Mouse (Mus musculus): ENCODE data around the gene Cst6.

Cst6 gene

DNA sequence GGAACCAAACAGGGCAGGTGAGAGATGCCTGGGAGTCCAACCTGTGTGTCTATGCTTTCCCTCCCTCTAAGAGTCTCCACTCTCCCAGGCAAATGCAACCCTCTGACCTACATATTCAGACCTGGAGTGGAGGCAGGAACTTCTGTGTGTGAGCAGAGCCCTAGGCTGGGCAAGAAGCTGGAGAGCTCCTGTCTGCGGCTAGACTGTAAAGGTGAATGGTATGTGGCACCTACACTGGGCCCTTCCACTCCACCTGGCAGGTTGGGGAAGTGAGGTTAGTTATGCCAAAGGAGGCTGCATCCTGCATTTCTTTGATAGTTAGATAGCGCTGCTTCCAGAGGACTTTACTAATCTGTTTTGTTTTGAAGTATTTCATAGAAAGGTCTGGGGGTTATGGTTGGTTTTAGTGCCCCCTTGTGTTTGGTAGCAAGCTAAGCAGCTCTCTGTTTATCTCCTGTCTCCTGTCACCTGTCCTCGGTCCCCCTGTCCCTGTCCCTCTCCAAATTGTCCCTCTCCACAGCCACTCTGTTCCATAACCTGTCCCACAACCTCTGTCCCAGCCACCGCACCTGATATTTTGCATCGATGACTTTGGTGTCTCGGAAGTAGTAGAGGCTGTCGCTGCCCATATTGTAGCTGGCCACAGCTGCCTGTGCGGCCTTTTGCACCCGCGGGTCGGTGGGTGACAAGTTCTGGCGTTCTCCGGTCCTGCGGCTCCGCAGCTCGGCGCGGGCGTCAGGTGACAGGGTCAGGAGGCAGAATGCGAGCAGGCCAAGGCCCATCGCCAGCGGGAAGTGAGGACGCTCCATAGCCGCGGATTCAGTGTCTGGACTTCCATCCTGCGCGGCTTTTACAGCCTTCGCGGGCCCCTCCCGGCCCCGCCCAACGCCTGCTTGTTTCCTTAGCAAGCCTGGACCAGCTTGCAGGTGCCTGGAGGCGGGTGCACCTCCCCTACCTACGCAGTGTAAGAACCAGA, 560 bp downstream of the Cst6 start:
- peak; percentile 62 for DNase-seq

DNA sequence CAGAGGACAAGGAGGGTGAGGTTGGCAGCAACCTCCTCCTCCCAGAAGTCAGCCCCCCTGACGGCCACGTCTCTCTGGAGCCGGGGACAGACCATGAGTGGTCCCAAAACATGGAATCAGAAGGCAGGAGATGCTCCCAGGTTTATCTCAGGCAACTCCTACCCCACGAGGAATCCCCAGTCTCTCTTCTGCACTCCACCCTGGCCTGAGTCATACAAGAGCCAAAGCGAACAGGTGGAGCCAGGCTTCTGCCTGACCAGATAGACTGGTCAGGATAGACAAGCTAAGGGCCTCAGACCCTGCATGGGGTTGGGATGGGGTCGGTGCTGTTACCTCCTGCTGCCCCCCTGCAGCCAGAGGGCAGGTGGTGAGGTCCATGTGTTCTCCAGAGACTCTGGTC, 1.3 kb downstream of the Cst6 start:
- no peak for DNase-seq

DNA sequence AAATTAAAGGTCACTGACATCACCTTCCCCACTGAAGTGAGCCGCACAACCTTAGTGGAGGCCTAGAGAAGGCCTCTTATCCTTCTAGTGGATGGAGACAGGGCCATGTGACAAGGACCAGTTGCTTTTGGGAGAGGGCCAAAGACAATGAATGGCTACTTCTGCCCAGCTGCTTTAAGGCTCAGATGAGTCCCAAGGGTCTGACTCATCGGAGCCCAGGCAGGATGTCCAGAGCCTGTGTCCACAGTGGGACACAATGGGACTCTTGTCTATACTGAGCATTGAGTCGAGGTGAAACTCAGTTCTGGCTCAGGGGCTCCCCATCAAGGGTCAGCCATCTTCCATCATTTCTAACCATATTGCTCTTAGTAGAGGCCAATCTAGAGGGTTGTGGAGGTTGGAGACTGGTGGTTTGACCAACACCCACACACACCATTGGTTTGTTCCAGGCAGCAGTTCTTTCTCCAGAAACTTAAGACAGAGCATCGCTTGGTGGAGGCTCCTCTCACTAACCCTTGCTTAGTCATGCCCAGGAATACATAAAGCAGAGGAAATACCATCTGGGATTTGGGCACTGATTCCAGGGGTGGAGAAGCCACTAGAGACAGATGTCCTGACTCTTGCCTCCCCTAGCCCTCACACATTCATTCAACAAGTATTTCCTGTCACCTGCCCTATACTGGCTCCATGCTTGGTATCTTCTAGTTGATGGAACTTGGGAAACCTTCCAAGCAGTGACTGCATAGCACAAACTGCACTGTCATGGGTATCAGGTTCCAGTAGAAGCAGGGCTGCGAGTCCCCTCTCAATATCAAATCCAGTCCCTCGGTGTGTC, 3.9 kb downstream of the Cst6 start:
- DNase-seq, result no peak

DNA sequence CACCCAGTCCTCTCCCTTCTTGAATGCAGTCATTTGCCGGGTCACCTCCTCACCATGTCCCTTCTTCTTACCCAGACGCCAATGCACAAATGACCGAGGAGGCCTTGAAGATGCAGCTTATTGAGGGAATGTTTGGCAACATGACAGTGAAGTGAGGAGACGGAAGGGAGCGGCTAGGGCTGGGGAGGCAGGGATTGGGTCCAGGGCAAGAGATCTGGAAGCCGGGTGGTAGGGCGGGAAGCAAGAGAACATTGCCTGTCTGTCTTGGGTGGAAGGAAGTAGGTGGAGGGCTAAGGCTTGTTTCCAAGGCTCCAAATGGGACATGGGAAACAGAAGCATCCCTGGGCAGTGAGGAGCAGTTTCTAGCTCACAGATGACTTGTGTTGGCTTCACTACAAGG, 8.0 kb downstream of the Cst6 start:
- no peak for DNase-seq

DNA sequence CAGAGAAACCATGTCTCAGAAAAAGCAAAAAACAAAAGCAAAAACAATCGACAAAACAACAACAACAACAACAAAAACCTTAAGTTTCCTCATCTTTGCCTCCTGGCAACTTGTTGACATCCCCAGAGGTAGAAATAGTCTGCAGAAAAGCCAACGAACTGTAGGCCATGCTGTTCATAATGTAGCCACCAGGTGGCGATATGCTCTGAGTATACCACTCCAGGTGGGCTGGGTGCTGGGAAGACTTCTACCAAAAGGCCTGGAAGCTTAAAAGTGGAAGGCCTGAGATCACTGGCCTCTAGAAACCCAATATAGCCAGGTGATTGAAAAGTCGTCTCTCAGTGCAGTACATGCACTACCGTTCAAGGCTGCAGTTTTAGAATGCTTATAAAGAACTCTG, 11.4 kb downstream of the Cst6 start:
- DNase-seq, result peak; percentile 77

DNA sequence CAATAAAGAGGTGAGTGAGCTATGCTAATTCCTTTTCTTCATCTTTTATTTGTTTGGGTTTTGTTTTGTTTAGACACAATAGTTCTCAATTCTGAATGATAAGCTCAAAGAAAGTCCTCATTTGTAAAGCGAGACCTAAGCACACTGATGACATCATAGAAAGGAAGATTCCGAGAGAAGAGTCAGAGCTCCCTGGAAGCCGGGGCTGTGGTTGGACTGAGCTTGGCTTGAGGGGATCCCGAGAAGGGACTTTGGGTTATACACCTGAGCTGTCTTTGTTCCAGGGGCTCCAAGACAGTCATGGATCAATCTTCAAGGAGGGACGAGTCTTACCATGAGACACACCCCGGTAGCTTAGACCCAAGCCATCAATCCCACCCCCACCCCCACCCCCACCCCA, 13.9 kb downstream of the Cst6 start, which contains the start of gene Catsper1:
Gene Catsper1 (plus strand): TSS at position 301 of the 400 bp plus-strand sequence.
- DNase-seq, result no peak

DNA sequence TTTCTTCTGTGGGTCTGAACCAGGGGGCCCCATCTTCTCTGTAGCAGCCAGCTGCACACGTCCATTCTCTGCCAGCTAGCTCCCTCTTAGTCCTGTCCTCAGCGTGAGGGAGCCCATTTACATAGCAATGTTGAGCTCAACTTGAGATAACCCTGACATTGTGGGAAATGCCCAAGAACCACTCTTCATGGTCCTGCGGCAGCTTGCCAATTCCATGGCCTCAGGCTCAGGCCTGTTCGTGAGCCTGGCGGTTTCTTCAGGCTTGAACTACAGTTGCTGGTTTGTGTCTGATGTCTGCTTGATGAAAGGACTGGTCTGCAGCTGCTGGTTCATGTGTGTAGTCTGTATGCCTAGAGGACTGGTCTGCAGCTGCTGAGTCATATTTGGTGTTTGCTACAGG, 14.6 kb downstream of the Cst6 start:
- DNase-seq, result no peak

DNA sequence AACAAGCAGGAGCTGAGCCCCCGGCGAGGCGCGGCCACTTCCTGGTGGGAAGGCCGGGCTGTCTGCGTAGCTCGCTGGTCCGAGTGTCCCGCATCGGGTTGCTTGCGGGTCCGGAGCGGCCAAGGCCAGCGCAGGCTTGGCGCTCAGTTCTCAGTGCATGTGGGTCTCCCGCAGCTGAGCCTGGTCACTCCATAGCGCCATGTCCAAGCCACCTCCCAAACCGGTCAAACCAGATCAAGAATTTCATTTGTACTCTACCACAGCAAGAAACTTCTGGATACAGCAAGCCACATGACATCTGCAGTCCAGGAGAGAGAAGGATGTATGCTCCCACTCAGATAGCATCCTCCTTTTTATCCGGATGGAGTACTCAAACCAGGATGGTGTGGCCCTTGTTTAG, 21.4 kb downstream of the Cst6 start:
- DNase-seq, result no peak

DNA sequence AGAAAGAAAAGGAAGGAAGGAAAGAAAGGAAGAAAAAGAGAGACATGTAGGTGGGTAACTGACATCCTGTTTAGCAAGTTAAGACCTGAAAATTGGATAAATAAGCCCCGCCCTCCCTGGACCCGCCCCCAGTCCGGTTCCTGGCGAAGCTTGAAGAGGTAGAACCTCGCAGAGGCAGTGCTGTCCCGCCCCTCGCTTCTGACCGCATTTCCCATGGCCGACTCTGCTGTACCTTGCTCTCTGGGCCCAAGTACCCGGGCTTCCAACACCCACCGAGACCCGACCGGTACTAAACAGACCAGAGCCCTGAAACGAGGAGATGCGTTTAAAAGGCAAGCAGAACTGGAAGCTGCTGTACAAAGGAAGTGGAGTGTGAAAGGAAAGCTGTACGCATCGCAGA, 25.6 kb downstream of the Cst6 start:
- DNase-seq, result no peak

DNA sequence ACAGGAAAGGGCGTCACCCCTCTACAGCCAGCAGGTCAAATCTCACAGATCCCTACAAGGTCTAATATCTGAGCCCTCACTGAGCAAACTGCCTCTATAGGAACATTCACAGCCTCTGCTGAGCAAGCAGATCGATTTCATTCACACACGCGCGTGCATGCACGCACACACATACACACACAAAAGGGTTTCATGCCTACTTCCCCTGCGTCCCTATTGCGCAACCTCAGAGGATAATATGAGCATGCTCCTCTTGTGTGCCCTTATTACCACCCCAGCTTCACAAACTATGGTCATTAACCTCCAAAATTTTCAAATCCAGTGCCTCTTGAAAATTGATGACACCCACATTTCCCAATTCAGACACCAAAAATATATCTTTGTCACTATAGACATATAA, 36.2 kb downstream of the Cst6 start:
- DNase-seq, result no peak

DNA sequence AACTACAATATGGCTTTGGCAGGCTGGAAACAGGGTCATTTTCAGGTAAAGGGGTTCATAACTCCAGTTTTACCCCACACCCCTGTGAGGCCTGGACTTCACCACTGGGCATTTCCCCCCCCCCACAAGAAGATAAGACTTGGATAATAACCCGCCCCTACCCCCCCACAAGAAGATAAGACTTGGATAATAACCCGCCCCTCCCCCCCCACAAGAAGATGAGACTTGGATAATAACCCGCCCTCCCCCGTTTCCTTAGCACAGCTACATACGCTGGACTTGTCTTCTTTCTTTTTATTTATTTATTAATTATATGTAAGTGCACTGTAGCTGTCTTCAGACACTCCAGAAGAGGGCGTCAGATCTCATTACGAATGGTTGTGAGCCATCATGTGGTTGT, 40.3 kb downstream of the Cst6 start:
- DNase-seq, result no peak

DNA sequence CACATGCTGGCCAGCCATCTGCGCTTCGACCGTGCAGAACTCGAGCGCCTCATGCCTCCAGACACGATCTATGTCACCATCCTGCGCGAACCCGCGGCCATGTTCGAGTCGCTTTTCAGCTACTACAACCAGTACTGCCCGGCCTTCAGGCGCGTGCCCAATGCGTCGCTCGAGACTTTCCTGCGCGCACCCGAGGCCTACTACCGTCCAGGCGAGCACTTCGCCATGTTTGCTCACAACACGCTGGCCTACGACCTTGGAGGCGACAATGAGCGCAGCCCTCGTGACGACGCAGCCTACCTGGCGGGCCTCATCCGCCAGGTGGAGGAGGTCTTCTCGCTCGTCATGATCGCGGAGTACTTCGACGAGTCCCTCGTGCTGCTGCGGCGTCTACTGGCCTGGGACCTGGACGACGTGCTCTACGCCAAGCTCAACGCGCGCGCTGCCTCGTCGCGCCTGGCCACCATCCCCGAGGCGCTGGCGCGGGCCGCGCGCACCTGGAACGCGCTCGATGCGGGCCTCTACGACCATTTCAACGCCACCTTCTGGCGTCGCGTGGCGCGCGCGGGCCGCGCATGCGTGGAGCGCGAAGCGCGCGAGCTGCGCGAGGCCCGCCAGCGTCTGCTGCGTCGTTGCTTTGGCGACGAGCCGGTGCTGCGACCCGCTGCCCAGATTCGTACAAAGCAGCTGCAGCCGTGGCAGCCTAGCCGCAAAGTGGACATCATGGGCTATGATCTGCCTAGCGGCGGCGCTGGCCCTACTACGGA, 42.2 kb downstream of the Cst6 start:
- DNase-seq, result no peak

DNA sequence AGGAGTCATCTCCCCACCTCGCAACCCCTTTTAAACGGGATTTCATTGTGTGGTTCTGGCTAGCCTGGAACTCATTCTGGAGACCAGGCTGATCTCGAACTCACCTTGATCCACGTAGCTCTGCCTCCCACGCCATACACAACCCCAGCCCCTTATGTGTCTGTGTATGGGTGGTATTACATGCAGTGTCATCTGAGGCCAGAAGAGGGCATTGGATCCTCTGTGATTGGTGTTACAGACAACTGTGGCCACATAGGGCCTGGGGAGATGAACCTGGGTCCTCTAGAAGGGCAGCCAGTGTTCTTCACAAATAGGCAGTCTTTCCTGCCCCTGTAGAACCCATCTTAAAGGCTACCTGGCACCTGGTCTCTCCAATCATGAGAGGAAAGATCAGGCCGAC, 43.1 kb downstream of the Cst6 start:
- DNase-seq, result no peak

DNA sequence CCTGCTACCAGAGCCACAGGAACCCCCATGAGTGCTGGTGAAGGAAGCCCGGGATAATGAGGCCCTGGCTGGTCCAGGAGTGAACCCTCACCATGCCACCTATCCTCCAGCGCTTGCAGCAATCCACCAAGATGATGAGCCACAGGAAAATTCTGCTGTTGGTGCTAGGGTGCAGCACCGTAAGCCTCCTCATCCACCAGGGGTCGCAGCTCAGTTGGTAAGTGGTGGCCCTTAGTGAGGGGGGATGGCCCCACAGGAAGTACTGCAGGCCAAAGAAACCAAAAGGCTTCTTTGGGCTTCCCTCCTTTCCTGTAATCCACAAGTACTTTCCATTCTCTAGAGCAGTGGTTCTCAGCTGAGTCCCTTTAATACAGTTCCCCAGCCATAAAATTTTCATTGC, 46.9 kb downstream of the Cst6 start:
- DNase-seq, result no peak

DNA sequence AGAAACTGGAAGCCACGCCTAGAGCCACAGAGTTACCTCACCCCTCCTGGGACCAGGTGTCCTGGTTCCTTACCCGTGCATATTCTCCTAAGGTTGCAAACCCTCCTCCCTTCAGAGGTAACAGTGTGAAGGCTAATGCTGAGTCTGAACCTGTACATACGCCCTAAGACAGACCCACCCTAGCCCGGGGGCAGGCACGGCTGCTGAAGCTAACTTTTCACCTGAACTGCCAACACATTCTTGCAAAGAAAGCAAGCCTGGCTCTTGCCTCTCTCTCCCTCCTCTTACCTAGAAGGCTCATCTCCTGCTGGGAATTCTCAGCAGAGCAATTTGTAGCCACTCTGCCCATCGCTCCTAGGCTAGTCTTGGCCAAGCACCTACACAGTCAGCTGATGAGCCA, 48.8 kb downstream of the Cst6 start:
- DNase-seq, result no peak

DNA sequence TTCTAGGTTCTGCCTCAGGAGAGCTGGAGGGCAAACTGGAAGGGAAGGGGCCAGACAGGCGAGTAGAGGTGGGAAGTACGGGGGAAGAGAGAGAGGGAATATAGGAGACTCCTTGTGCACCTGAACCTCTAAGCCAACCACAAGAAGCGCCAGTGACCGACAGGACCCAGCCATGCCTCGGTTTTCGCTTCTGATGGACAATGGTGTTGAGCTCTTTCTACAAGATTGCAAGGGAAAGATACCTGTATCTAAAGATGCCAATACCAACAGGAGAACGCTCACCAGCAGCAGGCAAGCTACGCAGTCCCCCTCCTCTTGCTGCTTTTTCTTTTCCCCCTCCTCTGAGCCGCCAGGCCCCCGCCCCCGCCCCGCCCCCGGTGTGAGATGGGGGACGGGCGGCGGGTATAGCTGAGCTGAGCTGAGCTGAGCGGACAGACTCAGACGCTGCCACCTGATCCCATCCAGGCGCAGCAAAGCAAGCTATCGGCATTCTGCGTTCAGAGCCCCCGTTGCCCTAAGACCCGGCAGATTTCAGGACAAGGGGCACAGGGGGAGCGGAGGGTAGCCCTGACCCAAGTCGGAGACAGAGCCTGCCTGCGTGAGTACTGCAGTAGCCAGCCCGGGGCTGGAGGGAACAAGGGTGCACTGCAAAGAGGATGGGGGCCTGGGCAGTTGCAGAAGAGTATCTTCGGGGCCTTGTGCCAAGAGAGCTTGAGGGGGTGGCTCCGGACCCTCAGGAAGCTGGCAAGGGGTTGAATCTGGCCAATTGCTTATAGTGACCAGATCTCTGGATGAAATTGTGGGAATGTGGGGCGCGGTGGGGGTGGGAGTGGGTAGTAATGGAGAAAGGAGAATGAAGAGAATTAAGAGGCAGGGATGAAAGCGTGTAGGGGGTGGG, 51.2 kb downstream of the Cst6 start, which contains the start of gene Gal3st3:
Gene Gal3st3 (plus strand): TSS at position 429 of the 898 bp plus-strand sequence.
- peak; percentile 50 for DNase-seq

DNA sequence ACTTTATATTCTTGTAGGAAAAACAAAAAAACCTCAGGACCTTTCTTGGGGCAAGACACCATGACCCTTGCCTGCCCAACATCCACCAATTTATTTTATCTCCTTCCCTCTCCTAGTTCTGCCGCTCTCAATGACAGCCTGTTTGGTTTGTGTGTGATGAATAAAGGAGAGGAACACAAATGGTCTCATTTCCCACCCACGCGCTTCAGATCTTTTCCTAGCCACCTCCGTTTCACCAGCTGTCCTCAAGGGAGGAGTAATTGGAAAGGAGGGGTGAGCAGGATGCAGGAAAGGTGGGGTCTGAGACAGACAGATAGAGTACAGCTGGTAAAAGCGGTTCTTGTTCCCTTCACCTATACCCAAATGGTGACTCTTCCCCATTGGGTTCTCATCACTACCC, 52.7 kb downstream of the Cst6 start:
- no peak for DNase-seq

DNA sequence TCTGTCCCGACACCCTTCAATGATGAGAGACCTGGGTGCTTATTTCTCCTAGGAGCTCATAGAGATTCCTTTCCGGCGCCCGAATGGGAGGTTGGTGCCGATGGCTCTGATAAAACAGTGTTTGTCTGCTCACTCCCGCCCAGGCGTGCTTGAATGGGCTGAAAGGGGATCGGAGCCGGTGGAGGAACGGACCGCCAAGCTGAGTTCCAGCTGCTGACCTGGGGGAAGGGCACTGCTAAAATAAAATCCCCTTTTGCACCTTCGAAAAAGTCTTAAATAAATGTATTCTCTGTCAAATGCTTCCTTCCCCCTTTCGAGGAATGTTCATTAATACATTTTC, 53.7 kb downstream of the Cst6 start:
- no peak for DNase-seq

DNA sequence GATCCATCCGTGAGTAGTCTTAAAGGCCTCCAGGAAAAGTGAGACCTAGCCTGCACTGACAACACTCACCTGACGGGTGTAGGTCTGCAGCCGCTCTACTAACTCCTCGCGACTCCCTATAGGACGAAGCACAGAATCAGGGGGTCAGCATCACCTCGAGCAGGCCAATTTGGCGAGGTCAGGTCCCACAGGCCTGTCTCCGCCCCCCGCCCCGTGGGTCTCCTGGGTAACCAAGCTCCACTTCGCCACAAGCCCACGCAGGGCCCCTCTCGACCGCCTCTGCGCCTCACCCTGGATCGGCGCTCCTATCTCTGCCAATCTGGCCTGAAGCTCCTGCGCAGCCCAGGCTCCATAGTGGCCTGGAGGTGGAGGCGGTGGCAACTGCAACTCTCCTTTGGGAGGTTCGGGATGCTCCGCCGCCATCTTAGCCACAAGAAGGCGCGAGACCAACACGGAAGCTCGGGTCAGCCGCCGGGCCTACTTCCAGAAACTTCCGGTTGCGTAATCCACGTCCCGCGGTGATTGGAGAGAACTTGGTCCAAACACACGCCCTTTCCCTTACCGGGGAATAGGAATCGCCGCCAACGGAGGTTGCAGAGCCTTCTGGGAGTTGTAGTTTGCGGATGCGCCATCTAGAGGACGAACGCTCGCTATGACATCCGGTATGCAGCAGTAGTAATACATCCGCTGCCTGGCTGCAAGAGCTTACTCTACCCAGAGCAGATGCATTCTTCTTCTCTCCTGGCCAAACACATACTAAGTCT, 54.2 kb downstream of the Cst6 start, which contains the start of gene Sf3b2:
Gene Sf3b2 (minus strand): TSS at position 484 of the 764 bp plus-strand sequence.
- DNase-seq, result peak; percentile 99
